Mouse (Mus musculus): ENCODE measurements around the gene Pparg. TPM values are rescaled to one million over a fixed set of nuclear protein-coding genes. Genes with fewer than 3 reads are reported as not detected.

Pparg gene
- polyA plus RNA-seq, 1 experiment from 2014 or later: 1.7 TPM

GRCm38 (mm10) chr6:115492952-115493613 lies 132.3 kb downstream of the Pparg start:
- Histone ChIP-seq H3K27me3 (no peaks in the 10 kb centered on the region), H3K4me1 (replicated peaks) (no peaks in the 10 kb centered on the region), H3K4me2 (no peak overlapping the region), H3K4me3 (replicated peaks) (no peak overlapping the region), H3K36me3 (replicated peaks) (no peaks in the 10 kb centered on the region), H3K9me3 (replicated peaks) (no peaks in the 10 kb centered on the region), H3K9ac (no peak overlapping the region), H3K27ac (replicated peaks) (no peak overlapping the region)
- ATAC-seq (ENCODE audit: insufficient read depth): no peak
- 41% methylated on average over 11 of the region's 11 CpGs for WGBS (ENCODE audit: insufficient replicate concordance)

DNA sequence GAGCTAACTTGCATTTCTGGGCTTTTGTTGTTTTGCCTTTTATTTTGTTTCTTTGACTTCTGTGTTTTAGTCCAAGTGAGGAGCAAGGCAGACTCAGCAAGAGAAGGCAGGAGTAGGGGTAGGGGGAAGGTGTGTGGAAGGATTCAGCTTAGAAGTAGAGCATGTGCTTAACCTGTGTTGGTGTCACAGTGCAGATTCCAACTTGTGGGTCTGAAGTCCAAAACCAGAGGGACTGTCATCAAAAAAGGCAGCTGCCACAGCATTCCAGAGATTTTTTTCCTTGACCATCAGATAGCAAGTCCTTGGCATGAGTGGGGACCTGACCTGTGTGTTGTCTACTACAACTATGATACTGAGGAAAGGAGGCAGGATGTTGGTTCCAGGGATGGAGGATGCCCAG lies 133.1 kb downstream of the Pparg start:
- Histone ChIP-seq H3K27me3 (no peaks in the 10 kb centered on the region), H3K36me3 (replicated peaks) (no peaks in the 10 kb centered on the region), H3K9ac (no peak overlapping the region), H3K4me1 (replicated peaks) (no peaks in the 10 kb centered on the region), H3K4me2 (no peak overlapping the region), H3K27ac (replicated peaks) (no peak overlapping the region), H3K9me3 (replicated peaks) (no peaks in the 10 kb centered on the region), H3K4me3 (replicated peaks) (no peak overlapping the region)
- ATAC-seq (ENCODE audit: insufficient read depth): no peak

DNA sequence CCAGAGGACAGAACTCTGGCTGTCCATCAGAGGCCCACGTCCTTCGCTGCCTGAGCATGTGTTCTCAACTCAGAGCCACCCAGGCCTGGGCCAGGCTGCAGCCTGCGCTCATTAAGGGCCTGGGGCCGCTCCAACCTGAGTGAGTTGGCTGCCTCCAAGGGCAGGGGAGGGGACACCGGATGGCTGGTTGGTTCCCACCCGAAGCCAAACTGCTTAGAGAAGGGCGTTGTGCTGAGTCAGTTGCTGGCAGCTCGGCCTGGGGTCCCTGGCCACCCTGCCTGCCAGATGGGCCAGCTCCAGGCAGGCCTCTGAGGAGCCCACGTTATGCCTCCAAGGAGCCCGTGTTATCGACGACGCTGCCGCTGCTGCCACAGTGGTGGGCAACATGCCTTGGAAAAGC lies 138.8 kb downstream of the Pparg start:
- no peak for ATAC-seq (ENCODE audit: insufficient read depth)
- H3K9me3 ChIP-seq (replicated peaks): no peaks in the 10 kb centered on the region
- no peak overlapping the region for H3K27ac ChIP-seq (replicated peaks)
- H3K9ac ChIP-seq: no peak overlapping the region
- 0 out of 2 replicates have a peak, but pooled peaks cover 2% of the 10 kb centered on the region for H3K4me1 ChIP-seq (replicated peaks)
- H3K4me3 ChIP-seq (replicated peaks): no peak overlapping the region
- H3K36me3 ChIP-seq (replicated peaks): no peaks in the 10 kb centered on the region
- no peaks in the 10 kb centered on the region for H3K27me3 ChIP-seq
- WGBS (ENCODE audit: insufficient replicate concordance): 71% methylated on average over 14 of the region's 14 CpGs
- no peak overlapping the region for H3K4me2 ChIP-seq

- Histone ChIP-seq H3K4me2 (no peak overlapping the region), H3K9ac (no peak overlapping the region), H3K4me3 (replicated peaks) (no peak overlapping the region), H3K9me3 (replicated peaks) (no peaks in the 10 kb centered on the region), H3K4me1 (replicated peaks) (0 out of 2 replicates have a peak, but pooled peaks cover 2% of the 10 kb centered on the region), H3K27ac (replicated peaks) (no peak overlapping the region), H3K27me3 (no peaks in the 10 kb centered on the region), H3K36me3 (replicated peaks) (no peaks in the 10 kb centered on the region)
- 79% methylated on average over 10 of the region's 10 CpGs for whole genome bisulfite sequencing (ENCODE audit: insufficient replicate concordance)
- ATAC-seq (ENCODE audit: insufficient read depth): no peak
Observed at GRCm38 (mm10) chr6:115500234-115500633, 139.5 kb downstream of the Pparg start.

DNA sequence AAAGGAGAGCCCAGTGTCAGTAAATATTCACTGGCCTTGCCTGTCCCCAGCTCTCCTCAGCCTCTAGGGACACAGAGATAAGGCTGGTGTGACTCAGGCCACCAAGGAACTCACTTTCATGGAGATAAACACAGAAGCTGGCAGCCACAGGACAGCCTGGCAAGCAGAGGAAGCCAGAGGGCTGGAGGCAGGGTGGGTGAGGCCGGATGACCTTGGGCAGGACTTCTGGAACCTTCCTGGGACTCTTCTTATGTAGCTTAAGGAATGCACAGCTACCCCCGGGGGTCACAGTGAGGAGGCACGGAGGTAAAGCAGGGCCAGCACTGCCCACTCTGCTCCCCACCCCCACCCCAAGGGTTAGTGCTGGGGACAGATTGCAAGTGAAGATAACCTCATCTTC lies 140.4 kb downstream of the Pparg start:
- no peak overlapping the region for H3K4me3 ChIP-seq (replicated peaks)
- ATAC-seq (ENCODE audit: insufficient read depth): no peak
- 0 out of 2 replicates have a peak, but pooled peaks cover 2% of the 10 kb centered on the region for H3K4me1 ChIP-seq (replicated peaks)
- WGBS (ENCODE audit: insufficient replicate concordance): 41% methylated on average over 3 of the region's 3 CpGs
- no peak overlapping the region for H3K4me2 ChIP-seq
- no peaks in the 10 kb centered on the region for H3K27me3 ChIP-seq
- no peak overlapping the region for H3K27ac ChIP-seq (replicated peaks)
- no peaks in the 10 kb centered on the region for H3K9me3 ChIP-seq (replicated peaks)
- no peak overlapping the region for H3K9ac ChIP-seq
- H3K36me3 ChIP-seq (replicated peaks): no peaks in the 10 kb centered on the region

GRCm38 (mm10) chr6:115503038-115503437 lies 142.3 kb downstream of the Pparg start:
- WGBS (ENCODE audit: insufficient replicate concordance): 84% methylated on average over 4 of the region's 4 CpGs
- no peak overlapping the region for H3K9ac ChIP-seq
- no peak for ATAC-seq (ENCODE audit: insufficient read depth)
- no peaks in the 10 kb centered on the region for H3K27me3 ChIP-seq
- 0 out of 2 replicates have a peak, but pooled peaks cover 2% of the 10 kb centered on the region for H3K4me1 ChIP-seq (replicated peaks)
- no peaks in the 10 kb centered on the region for H3K36me3 ChIP-seq (replicated peaks)
- no peak overlapping the region for H3K4me2 ChIP-seq
- no peaks in the 10 kb centered on the region for H3K9me3 ChIP-seq (replicated peaks)
- no peak overlapping the region for H3K4me3 ChIP-seq (replicated peaks)
- H3K27ac ChIP-seq (replicated peaks): no peak overlapping the region

- Histone ChIP-seq H3K36me3 (replicated peaks) (no peaks in the 10 kb centered on the region), H3K4me2 (no peak overlapping the region), H3K9me3 (replicated peaks) (no peaks in the 10 kb centered on the region), H3K27me3 (no peaks in the 10 kb centered on the region), H3K9ac (no peak overlapping the region), H3K27ac (replicated peaks) (no peak overlapping the region), H3K4me3 (replicated peaks) (no peak overlapping the region), H3K4me1 (replicated peaks) (0 out of 2 replicates have a peak, but pooled peaks cover 2% of the 10 kb centered on the region)
- ATAC-seq (ENCODE audit: insufficient read depth): no peak
- 41% methylated on average over 10 of the region's 10 CpGs for WGBS (ENCODE audit: insufficient replicate concordance)
Observed at GRCm38 (mm10) chr6:115503549-115504159, 142.9 kb downstream of the Pparg start.

DNA sequence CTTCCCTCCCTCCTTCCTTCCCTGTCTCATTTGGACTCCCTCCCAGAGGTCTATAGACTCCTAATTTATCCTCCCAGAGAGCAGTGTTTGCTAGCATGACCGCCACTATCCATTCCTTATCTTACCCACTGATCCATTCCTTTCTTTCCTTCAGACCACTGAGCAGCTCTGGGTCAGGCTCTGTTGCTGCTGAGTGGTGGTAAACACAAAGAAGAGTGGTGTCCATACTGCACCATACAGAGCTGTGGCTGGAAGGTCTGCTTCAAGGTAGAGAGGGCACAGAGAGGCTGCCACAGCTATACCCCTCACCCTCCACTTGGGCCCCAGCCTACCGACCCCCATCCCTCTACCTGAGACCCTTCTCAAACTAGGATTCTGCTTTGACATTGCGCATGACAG lies 143.4 kb downstream of the Pparg start:
- Histone ChIP-seq H3K27me3 (no peaks in the 10 kb centered on the region), H3K9me3 (replicated peaks) (no peaks in the 10 kb centered on the region), H3K4me3 (replicated peaks) (no peak overlapping the region), H3K4me1 (replicated peaks) (0 out of 2 replicates have a peak, but pooled peaks cover 2% of the 10 kb centered on the region), H3K27ac (replicated peaks) (no peak overlapping the region), H3K4me2 (no peak overlapping the region), H3K9ac (no peak overlapping the region), H3K36me3 (replicated peaks) (no peaks in the 10 kb centered on the region)
- WGBS (ENCODE audit: insufficient replicate concordance): 52% methylated on average over 3 of the region's 3 CpGs
- ATAC-seq (ENCODE audit: insufficient read depth): no peak

DNA sequence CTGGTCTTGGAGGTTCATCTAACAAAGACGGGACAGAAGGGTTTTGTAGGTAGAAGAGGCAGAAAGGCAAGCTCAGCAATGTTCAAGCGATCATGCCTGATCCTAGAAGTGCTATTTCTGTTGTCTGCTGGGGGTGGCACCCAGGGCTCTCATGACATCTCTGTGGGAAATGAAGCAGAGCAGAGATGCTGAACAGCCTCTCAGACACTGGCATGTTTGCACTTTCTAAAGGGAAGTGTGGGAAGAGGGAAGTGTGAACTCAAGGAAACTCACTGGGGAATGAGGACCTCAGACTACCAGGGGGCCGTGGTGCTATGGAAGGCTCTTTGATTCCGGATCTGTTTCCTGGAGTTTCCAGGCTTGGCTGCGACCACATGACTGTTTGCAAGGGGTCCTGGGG lies 144.2 kb downstream of the Pparg start:
- WGBS (ENCODE audit: insufficient replicate concordance): 63% methylated on average over 5 of the region's 5 CpGs
- Histone ChIP-seq H3K4me1 (replicated peaks) (0 out of 2 replicates have a peak, but pooled peaks cover 2% of the 10 kb centered on the region), H3K27ac (replicated peaks) (no peak overlapping the region), H3K4me3 (replicated peaks) (no peak overlapping the region), H3K36me3 (replicated peaks) (no peaks in the 10 kb centered on the region), H3K27me3 (no peaks in the 10 kb centered on the region), H3K9me3 (replicated peaks) (no peaks in the 10 kb centered on the region), H3K4me2 (no peak overlapping the region), H3K9ac (no peak overlapping the region)
- no peak for ATAC-seq (ENCODE audit: insufficient read depth)

GRCm38 (mm10) chr6:115506425-115506824 lies 145.7 kb downstream of the Pparg start:
- Histone ChIP-seq H3K9me3 (replicated peaks) (no peaks in the 10 kb centered on the region), H3K4me1 (replicated peaks) (0 out of 2 replicates have a peak, but pooled peaks cover 2% of the 10 kb centered on the region), H3K4me2 (no peak overlapping the region), H3K27me3 (no peaks in the 10 kb centered on the region), H3K27ac (replicated peaks) (no peak overlapping the region), H3K36me3 (replicated peaks) (no peaks in the 10 kb centered on the region), H3K9ac (no peak overlapping the region), H3K4me3 (replicated peaks) (no peak overlapping the region)
- no peak for ATAC-seq (ENCODE audit: insufficient read depth)
- 68% methylated on average over 1 of the region's 1 CpGs for WGBS (ENCODE audit: insufficient replicate concordance)

DNA sequence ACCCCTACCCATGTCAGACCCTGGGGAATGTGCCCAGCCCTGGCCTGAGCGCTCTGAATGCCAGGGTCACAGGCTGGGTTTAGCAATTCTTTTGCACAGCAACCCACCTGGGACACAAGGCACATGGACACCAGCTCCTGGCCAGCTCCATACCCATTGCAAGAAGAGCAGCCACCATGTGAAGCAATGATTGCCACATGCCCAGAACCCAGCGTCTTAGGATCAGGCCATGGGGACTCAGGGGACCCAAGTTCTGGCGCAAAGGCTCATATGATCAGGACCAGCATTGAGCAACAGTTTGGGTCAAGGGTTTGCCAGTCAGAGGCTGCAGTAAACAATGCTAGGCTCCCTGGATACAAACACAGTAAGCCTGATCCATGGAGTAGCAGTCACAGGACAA lies 150.7 kb downstream of the Pparg start:
- no peak for ATAC-seq (ENCODE audit: insufficient read depth)
- Histone ChIP-seq H3K4me1 (replicated peaks) (no peaks in the 10 kb centered on the region; the same call in 1 of the 2 replicates), H3K9me3 (replicated peaks) (no peaks in the 10 kb centered on the region), H3K27me3 (no peaks in the 10 kb centered on the region), H3K4me3 (replicated peaks) (no peak overlapping the region), H3K27ac (replicated peaks) (no peak overlapping the region), H3K9ac (no peak overlapping the region), H3K36me3 (replicated peaks) (no peaks in the 10 kb centered on the region), H3K4me2 (no peak overlapping the region)
- WGBS (ENCODE audit: insufficient replicate concordance): 74% methylated on average over 3 of the region's 3 CpGs
